Mouse (Mus musculus) thymus, adult 2 months (tissue): Measurements from ENCODE around the gene Shisa9.

Experiments
- CTCF ChIP-seq: fragments of 200-500 bp; IDR thresholded peaks from 2 replicates; pipeline ENCODE4 v1.5.1; 2012; ENCODE audit warnings: mild to moderate bottlenecking, control low read depth, low read length, moderate library complexity, borderline replicate concordance; ENCODE audit not compliant: control insufficient read depth, poor library complexity, insufficient read depth; ENCODE audit errors: extremely low read depth
- POLR2A ChIP-seq: fragments of 200-500 bp; IDR thresholded peaks from 2 replicates; pipeline ENCODE4 v1.6.1; 2012; ENCODE audit warnings: mild to moderate bottlenecking, low read length, control low read depth, moderate library complexity; ENCODE audit not compliant: control insufficient read depth, poor library complexity, insufficient read depth; ENCODE audit errors: extremely low read depth

- TF ChIP-seq CTCF (no peak), POLR2A (no peak)
These were observed 225.4 kb downstream of the Shisa9 start for GRCm38 (mm10) chr16:12209355-12209754.
